Mouse (Mus musculus) stomach, postnatal 0 days (tissue): ENCODE results near the gene Garnl3.

Source experiments
- CTCF ChIP-seq: IDR thresholded peaks from 2 replicates; pipeline ENCODE4 v1.5.1; 2016; ENCODE audit warnings: antibody characterized with exemption, low read depth, mild to moderate bottlenecking, moderate library complexity
- EP300 ChIP-seq: optimal IDR thresholded peaks from 2 replicates; pipeline ENCODE3; 2016; ENCODE audit warnings: antibody characterized with exemption

- TF ChIP-seq CTCF: no peak
- no peak for TF ChIP-seq EP300
These were observed 45.3 kb downstream of the Garnl3 start for GRCm38 (mm10) chr2:33086016-33086596.
